Mouse (Mus musculus) liver, adult (tissue): ENCODE data around the gene Shisa7.

Source experiments
- GATA4 ChIP-seq: IDR thresholded peaks from 2 replicates; pipeline ENCODE4 v1.6.1; 2014; ENCODE audit warnings: mild to moderate bottlenecking, low read length; ENCODE audit not compliant: insufficient replicate concordance

Shisa7 gene

GRCm38 (mm10) chr7:4844245-4844916 is at the start of gene Shisa7:
Shisa7 (minus strand) TSS chr7:4844696.
- no peak for TF ChIP-seq GATA4

GRCm38 (mm10) chr7:4886680-4887079 is 42.2 kb upstream of the Shisa7 start:
- TF ChIP-seq GATA4: no peak

DNA sequence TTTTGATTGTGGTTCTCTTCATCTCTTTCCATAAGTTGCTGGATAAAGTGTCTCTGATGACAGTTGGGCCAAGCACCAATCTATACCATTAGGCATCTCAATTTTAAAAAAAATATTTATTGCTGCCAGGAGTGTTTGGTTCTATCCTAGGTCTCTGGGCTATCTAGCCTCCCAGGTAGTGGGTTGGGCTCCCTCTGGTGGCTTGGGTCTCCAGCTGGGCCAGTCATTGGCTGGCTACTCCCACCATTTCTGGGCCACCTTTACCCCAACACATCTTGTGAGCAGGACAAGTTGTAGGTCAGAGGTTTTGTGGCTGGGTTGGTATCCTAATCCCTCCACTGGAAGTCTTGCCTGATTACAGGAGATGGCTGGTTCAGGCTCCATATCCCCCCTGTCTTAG is 33.7 kb upstream of the Shisa7 start:
- no peak for TF ChIP-seq GATA4

GRCm38 (mm10) chr7:4877226-4877625 is 32.7 kb upstream of the Shisa7 start:
- TF ChIP-seq GATA4: no peak

- TF ChIP-seq GATA4: peak; percentile 87; the same call in 1 of the 2 replicates
These were observed 32.3 kb upstream of the Shisa7 start, which contains the start of gene Isoc2a for GRCm38 (mm10) chr7:4876753-4877221. Isoc2a (plus strand) TSS chr7:4877153.

- no peak for TF ChIP-seq GATA4
These were observed 25.6 kb upstream of the Shisa7 start, which contains the start of gene Isoc2b for GRCm38 (mm10) chr7:4870133-4870532. Isoc2b (minus strand) TSS chr7:4870258.

DNA sequence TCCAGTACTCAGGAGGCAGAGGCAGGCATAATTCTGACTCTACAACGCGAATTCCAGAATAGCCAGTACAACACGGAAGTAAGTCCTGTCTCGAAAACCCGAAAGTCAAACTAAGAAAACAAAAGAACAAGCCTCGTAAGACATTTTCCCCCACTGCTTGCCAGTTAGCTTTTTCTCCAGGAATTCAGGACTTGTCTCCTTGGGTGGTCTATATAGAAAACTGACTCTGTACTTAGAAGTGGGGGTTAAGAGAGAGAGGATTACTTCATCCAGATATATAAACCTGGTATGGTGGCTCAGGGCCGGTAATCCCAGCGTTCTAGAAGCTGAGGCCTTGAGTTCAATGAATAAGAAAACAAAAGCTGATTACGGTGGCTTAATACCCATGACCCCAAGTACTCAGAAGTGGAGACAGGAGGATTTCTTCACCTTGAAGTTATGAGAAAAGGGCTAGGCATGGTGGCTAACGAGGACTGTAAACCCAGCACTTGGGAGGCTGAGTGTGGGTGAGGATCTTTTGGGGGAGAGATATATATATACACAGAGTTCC is 22.2 kb upstream of the Shisa7 start:
- no peak for TF ChIP-seq GATA4

DNA sequence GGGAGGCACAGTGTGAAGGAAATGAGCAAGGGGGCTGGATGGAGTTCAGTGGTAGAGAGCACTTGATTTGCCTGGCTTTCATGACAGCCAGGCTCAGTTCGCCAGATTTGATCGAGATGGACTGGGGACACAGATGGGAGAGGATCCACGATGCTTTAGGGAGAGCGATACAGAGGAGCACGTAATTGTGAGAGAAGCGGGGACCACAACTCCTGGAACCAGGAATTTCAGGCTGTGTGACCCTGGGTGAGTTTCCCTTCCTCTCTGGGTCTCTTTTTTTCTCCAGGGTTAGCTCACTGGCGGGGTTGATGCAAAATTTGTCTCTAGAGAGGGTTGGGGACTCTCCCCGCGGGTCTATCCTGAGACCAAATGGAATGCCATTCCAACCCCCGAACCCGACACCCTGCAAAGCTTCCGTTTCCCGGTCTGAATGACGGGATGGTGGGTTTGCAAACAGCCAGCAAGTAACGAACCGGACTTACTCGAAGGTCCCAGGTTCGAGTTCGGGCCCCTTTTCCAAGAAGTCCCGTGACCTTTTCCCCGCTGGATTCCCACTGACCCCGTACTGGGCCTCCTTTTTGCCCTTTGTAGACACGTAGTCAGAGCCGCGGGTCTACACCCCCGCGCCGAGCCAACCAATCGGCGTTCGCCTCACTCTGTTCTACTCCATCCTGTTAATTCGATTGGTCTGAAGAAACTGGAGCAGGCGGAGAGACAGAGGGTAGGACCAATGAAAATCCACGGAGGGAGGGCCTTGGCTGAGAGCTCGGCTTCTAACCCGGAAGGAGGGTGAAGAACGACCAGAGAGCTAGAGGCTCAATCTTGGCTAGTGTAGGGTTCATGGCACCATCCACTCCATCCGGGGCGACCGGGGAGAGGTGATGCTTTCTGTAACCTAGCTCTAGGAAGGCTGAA is 21.3 kb upstream of the Shisa7 start:
- no peak for TF ChIP-seq GATA4

DNA sequence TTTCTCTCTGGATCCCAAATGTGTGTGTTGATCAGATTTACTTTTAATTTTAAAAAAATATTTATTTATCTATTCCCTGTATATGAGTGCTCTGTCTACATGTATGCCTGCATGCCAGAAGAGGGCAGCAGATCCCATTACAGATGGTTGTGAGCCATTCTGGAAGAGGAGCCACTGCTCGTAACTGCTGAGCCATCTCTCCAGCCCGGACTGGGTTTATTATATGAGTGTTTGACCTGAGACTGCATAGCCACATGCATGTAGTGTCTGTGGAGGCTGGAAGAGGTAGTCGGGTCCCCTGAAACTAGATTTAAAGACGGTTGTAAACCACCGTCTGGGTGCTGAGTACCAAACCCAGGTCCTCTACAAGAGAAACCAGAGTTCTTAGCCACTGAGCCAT is 20.6 kb upstream of the Shisa7 start:
- TF ChIP-seq GATA4: no peak

DNA sequence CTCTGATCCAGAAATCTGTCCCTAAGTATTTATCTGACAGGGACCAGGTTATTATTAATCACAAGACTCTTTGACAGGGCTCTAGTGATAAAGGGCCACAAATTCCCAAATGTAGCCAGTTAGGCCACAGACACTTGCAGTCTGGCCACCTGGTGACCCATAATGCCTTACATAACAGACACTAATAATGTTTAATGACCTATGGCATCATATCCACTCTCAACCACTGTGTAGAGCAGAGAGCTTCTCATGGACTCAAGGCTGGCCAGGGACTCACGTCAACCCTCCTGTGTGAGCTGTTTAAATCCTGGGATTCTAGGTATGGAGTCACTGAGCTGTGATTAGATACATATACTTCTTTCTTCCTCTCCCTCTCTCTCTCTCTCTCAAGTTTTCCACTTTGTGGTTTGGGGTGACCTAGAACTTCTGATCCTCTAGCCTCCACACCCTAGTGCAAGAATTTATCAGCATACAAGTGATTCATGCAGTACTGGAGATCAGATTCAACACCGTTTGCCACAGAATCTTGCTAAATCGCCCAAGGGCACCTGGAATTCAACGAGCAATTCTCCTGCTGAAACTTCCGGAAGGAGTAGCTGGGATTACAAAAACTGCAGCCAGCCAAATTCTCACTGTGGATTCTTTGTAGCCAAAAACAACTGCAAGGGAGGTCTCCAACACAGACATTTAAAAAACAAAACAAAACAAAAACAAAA is 19.8 kb upstream of the Shisa7 start:
- TF ChIP-seq GATA4: no peak

DNA sequence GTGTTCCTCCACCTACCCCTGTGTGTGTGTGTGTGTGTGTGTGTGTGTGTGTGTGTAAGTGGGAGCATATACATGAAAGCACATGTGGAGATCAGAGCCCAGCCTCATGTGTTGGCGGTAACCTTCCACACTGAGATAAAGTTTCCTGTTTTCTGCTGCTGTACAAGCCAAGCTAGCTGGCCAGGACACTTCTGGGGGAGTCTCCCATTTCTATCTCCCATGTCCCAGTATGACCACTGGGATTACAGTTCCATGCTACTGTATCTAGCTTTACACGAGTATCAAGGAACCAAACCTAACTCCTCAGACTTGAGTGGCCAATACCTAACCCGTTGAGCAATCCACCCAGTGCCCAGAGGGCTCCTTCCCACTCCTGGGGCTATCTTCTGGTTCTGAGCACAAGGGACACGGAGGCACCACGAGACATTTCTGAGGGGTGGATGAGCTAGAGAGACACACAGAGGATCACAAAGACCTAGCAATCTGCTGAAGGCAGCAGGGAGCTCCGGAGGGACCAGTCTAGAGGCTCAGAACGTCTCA is 19.1 kb upstream of the Shisa7 start:
- TF ChIP-seq GATA4: no peak

- no peak for TF ChIP-seq GATA4
These were observed 18.5 kb upstream of the Shisa7 start for GRCm38 (mm10) chr7:4863041-4863440.

GRCm38 (mm10) chr7:4859418-4859978 is 15.0 kb upstream of the Shisa7 start:
- no peak for TF ChIP-seq GATA4

GRCm38 (mm10) chr7:4857321-4857720 is 12.8 kb upstream of the Shisa7 start:
- TF ChIP-seq GATA4: no peak

GRCm38 (mm10) chr7:4856508-4856907 is 12.0 kb upstream of the Shisa7 start:
- TF ChIP-seq GATA4: no peak

- TF ChIP-seq GATA4: no peak
These were observed 9.1 kb upstream of the Shisa7 start for GRCm38 (mm10) chr7:4853613-4854012.
